Mouse (Mus musculus) MEL (cell line): Measurements from ENCODE around the gene Eprs.

Experiments
- CTCF ChIP-seq, 3 experiments: IDR thresholded peaks in 2 of 3; conservative IDR thresholded peaks in 1 of 3; 2 replicates each; pipeline ENCODE4 v1.5.1; 2011 to 2012; ENCODE audit warnings: low read length in 3 of 3, low read depth in 2 of 3, mild to moderate bottlenecking in 2 of 3, improper control_type of control experiment in 1 of 3, inconsistent platforms in 1 of 3, mixed read lengths in 1 of 3, moderate library complexity in 1 of 3; ENCODE audit not compliant: control insufficient read depth in 1 of 3, insufficient read depth in 1 of 3, poor library complexity in 1 of 3, severe bottlenecking in 1 of 3
- EP300 ChIP-seq, 2 experiments: IDR thresholded peaks; 2 replicates each; pipeline ENCODE4 v1.6.1; 2011; ENCODE audit warnings: improper control_type of control experiment in 2 of 2, low read length in 2 of 2, low read depth in 1 of 2, mild to moderate bottlenecking in 1 of 2
- HCFC1 ChIP-seq: IDR thresholded peaks from 2 replicates; pipeline ENCODE4 v1.6.1; 2012; ENCODE audit warnings: low read depth, mild to moderate bottlenecking, inconsistent platforms, low read length, improper control_type of control experiment, moderate library complexity
- MXI1 ChIP-seq: IDR thresholded peaks from 2 replicates; pipeline ENCODE4 v1.6.1; 2011; ENCODE audit warnings: mild to moderate bottlenecking, low read depth, low read length, improper control_type of control experiment
- NELFE ChIP-seq: IDR thresholded peaks from 2 replicates; pipeline ENCODE4 v1.6.1; 2011; ENCODE audit warnings: low read depth, low read length, improper control_type of control experiment
- NRF1 ChIP-seq: IDR thresholded peaks from 2 replicates; pipeline ENCODE4 v1.6.1; 2014; ENCODE audit warnings: low read depth, mild to moderate bottlenecking, inconsistent platforms, low read length, improper control_type of control experiment, moderate library complexity; ENCODE audit not compliant: poor library complexity, insufficient read depth, severe bottlenecking
- POLR2A ChIP-seq, 2 experiments: IDR thresholded peaks; 2 replicates each; pipeline ENCODE4 v1.6.1; 2011 to 2012; ENCODE audit warnings: low read length in 2 of 2, mild to moderate bottlenecking in 2 of 2, control low read depth in 1 of 2, improper control_type of control experiment in 1 of 2, low read depth in 1 of 2, moderate library complexity in 1 of 2; ENCODE audit not compliant: control insufficient read depth in 1 of 2, insufficient read depth in 1 of 2, poor library complexity in 1 of 2
- POLR2AphosphoS2 ChIP-seq: IDR thresholded peaks from 2 replicates; pipeline ENCODE4 v1.6.1; 2011; ENCODE audit warnings: low read length, improper control_type of control experiment
- RAD21 ChIP-seq: IDR thresholded peaks from 2 replicates; pipeline ENCODE4 v1.6.1; 2011; ENCODE audit warnings: mild to moderate bottlenecking, low read depth, low read length, improper control_type of control experiment

DNA sequence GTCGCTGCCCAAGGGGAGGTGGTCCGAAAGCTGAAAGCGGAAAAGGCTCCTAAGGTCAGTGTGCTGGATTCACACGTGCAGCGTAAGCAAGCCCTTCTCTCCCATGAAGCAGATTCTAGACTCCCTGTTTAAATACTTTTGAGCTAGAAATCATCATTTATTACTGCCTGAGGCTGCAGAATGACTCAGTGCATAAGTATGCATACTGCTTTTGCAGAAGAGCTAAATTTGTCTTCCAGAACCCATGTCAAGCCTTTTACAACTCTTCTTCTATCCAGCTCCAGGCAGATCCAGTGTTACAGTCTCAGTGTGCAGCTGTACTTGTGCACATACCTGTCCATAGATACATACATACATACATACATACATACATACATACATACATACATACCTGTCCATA lies 38.8 kb downstream of the Eprs start:
- no peak for TF ChIP-seq EP300 (IDR thresholded peaks at IDR 0.05; ENCODE audit: low read depth in 1 of 2, low read length in 2 of 2)
- TF ChIP-seq POLR2A (IDR thresholded peaks at IDR 0.05; ENCODE audit: control insufficient read depth in 1 of 2, insufficient read depth in 1 of 2, low read depth in 1 of 2, low read length in 2 of 2, poor library complexity in 1 of 2) = no peak
- TF ChIP-seq RAD21 = no peak
- TF ChIP-seq CTCF (IDR thresholded peaks at IDR 0.05 in 2 of 3, conservative IDR thresholded peaks at IDR 0.05 in 1 of 3; ENCODE audit: control insufficient read depth in 1 of 3, insufficient read depth in 1 of 3, low read depth in 2 of 3, low read length in 3 of 3, poor library complexity in 1 of 3, severe bottlenecking in 1 of 3) = no peak
- TF ChIP-seq POLR2AphosphoS2 = no peak
- no peak for TF ChIP-seq NRF1
- TF ChIP-seq NELFE = no peak
- no peak for TF ChIP-seq HCFC1
- no peak for TF ChIP-seq MXI1
